Mouse (Mus musculus): ENCODE results near the gene Adamts20. TPM values are rescaled to one million over a fixed set of nuclear protein-coding genes. Genes with fewer than 3 reads are reported as not detected.

Adamts20 gene
- polyA plus RNA-seq, 1 experiment from 2014 or later: 4.0 TPM

GRCm38 (mm10) chr15:94326626-94327025 lies 138.6 kb downstream of the Adamts20 start:
- H3K27ac ChIP-seq (replicated peaks): no peak overlapping the region
- WGBS: 89% methylated on average over 5 of the region's 5 CpGs
- H3K4me1 ChIP-seq (replicated peaks): peaks cover 21% of the 10 kb centered on the region
- no peak for ATAC-seq (ENCODE audit: low read depth)
- no peaks in the 10 kb centered on the region for H3K9me3 ChIP-seq
- no peaks in the 10 kb centered on the region for H3K36me3 ChIP-seq
- no peak overlapping the region for H3K9ac ChIP-seq
- H3K4me3 ChIP-seq: no peak overlapping the region
- no peaks in the 10 kb centered on the region for H3K27me3 ChIP-seq
- H3K4me2 ChIP-seq: no peak overlapping the region

DNA sequence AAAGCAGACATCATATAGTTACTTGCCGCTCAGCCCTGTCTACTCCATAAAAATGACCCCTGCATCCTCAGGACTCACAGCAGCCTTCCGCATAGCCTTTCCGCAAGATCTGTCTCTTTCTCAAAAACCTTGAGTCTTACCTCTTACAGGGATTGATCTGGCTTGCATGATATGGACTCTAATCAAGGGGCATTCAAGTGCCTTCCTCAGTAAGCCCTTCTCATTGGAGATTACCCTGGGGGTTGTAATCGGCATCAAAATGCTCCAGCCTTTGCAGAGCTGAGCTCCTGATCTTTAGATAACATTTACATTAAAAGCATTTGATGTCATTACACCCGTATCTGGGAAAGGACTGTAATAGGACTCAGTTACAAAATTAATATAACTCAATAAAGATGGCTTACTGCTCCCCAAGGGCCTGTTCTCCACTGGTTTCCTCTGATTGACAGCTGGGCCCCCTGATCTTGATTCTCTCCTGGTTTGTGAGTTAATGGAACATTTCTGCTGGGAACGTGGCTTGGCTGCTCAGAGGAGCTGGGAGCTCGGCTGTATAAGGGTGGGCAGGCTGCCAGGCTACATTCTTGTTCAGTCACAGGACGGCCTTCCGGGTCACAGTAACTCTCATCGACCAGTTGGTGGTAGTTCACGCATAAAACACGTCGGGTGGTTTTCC lies 139.6 kb downstream of the Adamts20 start:
- peak overlapping the region; percentile 1; the same call in 1 of the 2 replicates for H3K27ac ChIP-seq (replicated peaks)
- WGBS: 35% methylated on average over 13 of the region's 13 CpGs
- no peaks in the 10 kb centered on the region for H3K9me3 ChIP-seq
- H3K4me1 ChIP-seq (replicated peaks): peaks cover 21% of the 10 kb centered on the region
- no peak overlapping the region for H3K4me3 ChIP-seq
- H3K36me3 ChIP-seq: no peaks in the 10 kb centered on the region
- no peaks in the 10 kb centered on the region for H3K27me3 ChIP-seq
- H3K4me2 ChIP-seq: 0 out of 2 replicates have a peak overlapping the region, but pooled peaks have one; percentile 0
- peak; percentile 40 for ATAC-seq (ENCODE audit: low read depth)
- no peak overlapping the region for H3K9ac ChIP-seq

DNA sequence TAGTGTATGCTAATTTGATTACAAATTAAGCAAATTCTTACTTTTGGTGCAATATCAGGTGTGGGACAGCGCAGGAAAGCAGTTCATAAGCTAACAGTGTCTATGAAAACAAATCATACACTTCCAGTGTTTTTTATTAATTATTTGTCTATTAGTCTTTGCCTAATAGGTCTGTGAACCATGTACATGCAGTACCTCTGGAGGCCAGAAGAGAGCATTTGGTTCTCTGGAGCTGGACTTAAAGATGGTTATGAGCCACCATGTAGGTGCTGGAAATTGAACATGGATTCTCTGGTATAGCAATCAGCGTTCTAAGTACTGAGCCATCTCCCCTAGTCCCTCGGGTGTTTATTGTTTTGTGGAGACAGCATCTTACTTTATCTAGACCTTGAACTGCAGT lies 149.0 kb downstream of the Adamts20 start:
- Histone ChIP-seq H3K9me3 (no peaks in the 10 kb centered on the region), H3K4me1 (replicated peaks) (no peaks in the 10 kb centered on the region), H3K9ac (no peak overlapping the region), H3K4me2 (no peak overlapping the region), H3K36me3 (no peaks in the 10 kb centered on the region), H3K27ac (replicated peaks) (no peak overlapping the region), H3K27me3 (no peaks in the 10 kb centered on the region), H3K4me3 (no peak overlapping the region)
- 88% methylated on average over 3 of the region's 3 CpGs for WGBS
- no peak for ATAC-seq (ENCODE audit: low read depth)

GRCm38 (mm10) chr15:94309689-94310088 lies 155.5 kb downstream of the Adamts20 start:
- no peaks in the 10 kb centered on the region for H3K36me3 ChIP-seq
- H3K27me3 ChIP-seq: no peaks in the 10 kb centered on the region
- WGBS: 92% methylated on average over 7 of the region's 7 CpGs
- H3K4me2 ChIP-seq: no peak overlapping the region
- no peaks in the 10 kb centered on the region for H3K4me1 ChIP-seq (replicated peaks)
- no peak overlapping the region for H3K4me3 ChIP-seq
- no peak overlapping the region for H3K27ac ChIP-seq (replicated peaks)
- no peak for ATAC-seq (ENCODE audit: low read depth)
- no peaks in the 10 kb centered on the region for H3K9me3 ChIP-seq
- no peak overlapping the region for H3K9ac ChIP-seq

DNA sequence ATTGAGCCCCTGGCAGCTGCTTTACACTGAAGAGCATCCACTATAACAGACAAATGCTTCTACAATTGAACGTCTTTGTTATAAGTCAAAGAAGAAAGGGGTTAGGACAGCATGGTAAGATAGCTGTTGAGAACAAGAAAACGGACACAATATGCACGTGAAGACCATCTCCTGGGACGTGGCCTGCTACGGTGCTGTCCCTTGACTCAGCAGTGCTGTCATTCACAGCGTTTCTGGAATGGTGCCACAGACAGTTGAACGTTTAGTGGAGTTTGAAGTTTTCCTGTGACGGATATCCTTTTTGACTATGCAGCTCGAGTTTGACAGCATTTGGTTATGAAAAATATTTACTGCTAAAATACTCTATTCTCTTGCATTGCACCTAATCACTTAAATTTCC lies 157.3 kb downstream of the Adamts20 start:
- Histone ChIP-seq H3K9me3 (no peaks in the 10 kb centered on the region), H3K27ac (replicated peaks) (no peak overlapping the region), H3K4me2 (no peak overlapping the region), H3K9ac (no peak overlapping the region), H3K36me3 (no peaks in the 10 kb centered on the region), H3K4me1 (replicated peaks) (no peaks in the 10 kb centered on the region), H3K27me3 (no peaks in the 10 kb centered on the region), H3K4me3 (no peak overlapping the region)
- 72% methylated on average over 9 of the region's 9 CpGs for WGBS
- ATAC-seq (ENCODE audit: low read depth): no peak

DNA sequence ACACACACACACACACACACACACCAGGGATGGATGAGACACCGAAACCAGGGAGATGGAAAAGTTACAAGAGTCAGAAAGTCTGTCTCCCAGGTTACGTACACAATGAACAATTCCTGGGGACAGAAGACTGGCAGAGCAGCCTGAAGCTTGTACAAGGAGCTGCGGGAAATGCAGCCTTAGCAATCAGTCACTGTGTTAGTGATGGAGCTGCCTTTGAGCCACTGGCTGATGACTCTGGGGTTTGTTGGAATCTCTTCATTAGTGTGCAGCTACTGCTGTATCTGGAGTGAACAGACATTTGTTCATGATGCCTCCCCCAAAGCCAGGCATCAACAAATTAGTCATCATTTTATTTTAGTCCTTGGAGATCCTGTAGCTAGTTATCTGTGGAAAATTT lies 162.1 kb downstream of the Adamts20 start:
- H3K4me1 ChIP-seq (replicated peaks): no peaks in the 10 kb centered on the region
- H3K36me3 ChIP-seq: no peaks in the 10 kb centered on the region
- 60% methylated on average over 3 of the region's 3 CpGs for WGBS
- no peak overlapping the region for H3K9ac ChIP-seq
- no peak overlapping the region for H3K4me2 ChIP-seq
- no peak overlapping the region for H3K4me3 ChIP-seq
- no peaks in the 10 kb centered on the region for H3K27me3 ChIP-seq
- no peak overlapping the region for H3K27ac ChIP-seq (replicated peaks)
- no peaks in the 10 kb centered on the region for H3K9me3 ChIP-seq
- ATAC-seq (ENCODE audit: low read depth): 0 out of 2 replicates have a peak, but pooled peaks have one; percentile 59

GRCm38 (mm10) chr15:94294084-94294483 lies 171.1 kb downstream of the Adamts20 start:
- H3K9me3 ChIP-seq: no peaks in the 10 kb centered on the region
- no peak overlapping the region for H3K4me3 ChIP-seq
- no peak overlapping the region for H3K4me2 ChIP-seq
- no peak overlapping the region for H3K9ac ChIP-seq
- H3K27me3 ChIP-seq: no peaks in the 10 kb centered on the region
- H3K4me1 ChIP-seq (replicated peaks): no peaks in the 10 kb centered on the region
- 73% methylated on average over 4 of the region's 4 CpGs for WGBS
- no peaks in the 10 kb centered on the region for H3K36me3 ChIP-seq
- ATAC-seq (ENCODE audit: low read depth): no peak
- H3K27ac ChIP-seq (replicated peaks): no peak overlapping the region

- no peaks in the 10 kb centered on the region for H3K9me3 ChIP-seq
- WGBS: 91% methylated on average over 2 of the region's 2 CpGs
- no peak overlapping the region for H3K4me2 ChIP-seq
- no peak for ATAC-seq (ENCODE audit: low read depth)
- H3K4me1 ChIP-seq (replicated peaks): no peaks in the 10 kb centered on the region
- H3K36me3 ChIP-seq: no peaks in the 10 kb centered on the region
- no peak overlapping the region for H3K9ac ChIP-seq
- no peak overlapping the region for H3K4me3 ChIP-seq
- H3K27me3 ChIP-seq: no peaks in the 10 kb centered on the region
- no peak overlapping the region for H3K27ac ChIP-seq (replicated peaks)
Observed at GRCm38 (mm10) chr15:94288015-94288414, 177.2 kb downstream of the Adamts20 start.

- no peaks in the 10 kb centered on the region for H3K27me3 ChIP-seq
- 61% methylated on average over 3 of the region's 3 CpGs for WGBS
- H3K36me3 ChIP-seq: no peaks in the 10 kb centered on the region
Observed at GRCm38 (mm10) chr15:94287495-94287894, 177.7 kb downstream of the Adamts20 start.

GRCm38 (mm10) chr15:94276418-94276817 lies 188.8 kb downstream of the Adamts20 start:
- Histone ChIP-seq H3K4me1 (replicated peaks) (no peaks in the 10 kb centered on the region), H3K4me2 (no peak overlapping the region), H3K27ac (replicated peaks) (no peak overlapping the region), H3K36me3 (no peaks in the 10 kb centered on the region), H3K9me3 (no peaks in the 10 kb centered on the region), H3K27me3 (no peaks in the 10 kb centered on the region), H3K9ac (no peak overlapping the region), H3K4me3 (no peak overlapping the region)
- no peak for ATAC-seq (ENCODE audit: low read depth)
- WGBS: 84% methylated on average over 8 of the region's 8 CpGs

More at GRCm38 (mm10) chr15:94287495-94287894, 177.7 kb downstream of the Adamts20 start:
- Histone ChIP-seq H3K9ac (no peak overlapping the region), H3K4me2 (no peak overlapping the region), H3K27ac (replicated peaks) (no peak overlapping the region), H3K9me3 (no peaks in the 10 kb centered on the region), H3K4me1 (replicated peaks) (no peaks in the 10 kb centered on the region), H3K4me3 (no peak overlapping the region)
- no peak for ATAC-seq (ENCODE audit: low read depth)

DNA sequence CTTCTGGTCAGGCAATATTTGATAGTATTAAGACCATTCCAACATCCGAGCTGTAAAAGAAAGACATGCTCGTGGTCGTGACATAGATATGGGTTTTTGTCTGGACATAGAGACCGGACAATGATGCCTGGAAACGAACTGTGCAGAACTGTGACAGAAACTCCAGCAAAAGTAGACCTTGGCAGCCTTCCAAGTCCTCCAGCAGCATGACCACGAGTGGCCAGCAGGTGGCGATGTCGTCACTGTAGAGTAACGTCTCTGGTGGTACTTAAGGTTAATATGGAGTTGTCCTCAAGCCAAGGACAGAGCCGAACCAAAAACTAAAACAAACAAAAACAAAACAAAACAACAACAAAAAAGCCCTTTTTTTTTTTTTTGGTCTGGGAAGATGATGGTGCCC lies 199.6 kb downstream of the Adamts20 start:
- Histone ChIP-seq H3K9me3 (no peaks in the 10 kb centered on the region), H3K36me3 (no peaks in the 10 kb centered on the region), H3K9ac (no peak overlapping the region), H3K27me3 (no peaks in the 10 kb centered on the region), H3K27ac (replicated peaks) (no peak overlapping the region), H3K4me3 (no peak overlapping the region), H3K4me2 (no peak overlapping the region), H3K4me1 (replicated peaks) (peaks cover 17% of the 10 kb centered on the region)
- no peak for ATAC-seq (ENCODE audit: low read depth)
- 26% methylated on average over 10 of the region's 10 CpGs for WGBS

DNA sequence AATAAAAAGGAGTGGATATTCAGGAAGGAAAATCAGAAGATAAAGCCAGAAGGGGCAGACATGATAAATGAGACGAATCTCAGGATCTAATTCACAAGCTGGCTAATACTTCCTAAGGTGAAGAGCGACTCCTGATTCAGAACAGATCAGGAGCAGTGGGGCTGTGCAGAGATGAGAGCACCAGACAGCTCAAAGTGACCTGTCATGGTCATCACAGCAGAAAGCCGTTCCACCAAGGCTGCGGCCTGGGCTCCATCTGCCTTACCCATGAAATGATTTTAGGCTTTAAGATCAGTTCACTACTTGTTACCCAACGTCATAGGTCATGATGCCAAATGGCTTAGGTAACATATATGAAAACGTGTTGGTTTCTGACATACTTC lies 200.7 kb downstream of the Adamts20 start:
- Histone ChIP-seq H3K4me3 (no peak overlapping the region), H3K36me3 (no peaks in the 10 kb centered on the region), H3K4me1 (replicated peaks) (peaks cover 17% of the 10 kb centered on the region), H3K27ac (replicated peaks) (peak overlapping the region; percentile 46; the same call in 1 of the 2 replicates), H3K27me3 (no peaks in the 10 kb centered on the region), H3K9ac (no peak overlapping the region), H3K4me2 (no peak overlapping the region), H3K9me3 (no peaks in the 10 kb centered on the region)
- ATAC-seq (ENCODE audit: low read depth): 0 out of 2 replicates have a peak, but pooled peaks have one; percentile 50
- 82% methylated on average over 6 of the region's 6 CpGs for WGBS
